Mouse (Mus musculus) hindbrain, embryonic 16.5 days (tissue): ENCODE measurements around the gene Brd7. TPM values are rescaled to one million over a fixed set of nuclear protein-coding genes. Genes with fewer than 3 reads are reported as not detected.
A peak's percentile ranks its signal among the peaks of the same experiment; 100 is the strongest.

Source experiments
- ATAC-seq: fragments of 200-750 bp; cut with Nextera tagmentation; 2 replicates; pipeline ENCODE4 v1.8.0; 2017; ENCODE audit warnings: moderate TSS enrichment, moderate library complexity
- H3K27ac ChIP-seq: fragments of 300-500 bp; sonication (generic); 2 replicates; pipeline ENCODE4 v1.5.1; 2014; ENCODE audit warnings: low read depth, mild to moderate bottlenecking, control low read depth, low read length, moderate library complexity
- H3K27me3 ChIP-seq: fragments of 300-500 bp; sonication (generic); replicated peaks from 2 replicates; pipeline ENCODE4 v1.6.1; 2014; ENCODE audit warnings: low read length; ENCODE audit not compliant: control insufficient read depth, insufficient read depth
- H3K36me3 ChIP-seq: fragments of 300-500 bp; sonication (generic); 2 replicates; pipeline ENCODE4 v1.6.1; 2014; ENCODE audit warnings: mild to moderate bottlenecking, low read length, moderate library complexity, mixed read lengths; ENCODE audit not compliant: control insufficient read depth, insufficient read depth
- H3K4me1 ChIP-seq: fragments of 300-500 bp; sonication (generic); 2 replicates; pipeline ENCODE4 v1.6.1; 2014; ENCODE audit warnings: low read depth, low read length; ENCODE audit not compliant: control insufficient read depth, insufficient read depth
- H3K4me2 ChIP-seq: fragments of 300-500 bp; sonication (generic); 2 replicates; pipeline ENCODE4 v1.6.1; 2014; ENCODE audit warnings: mild to moderate bottlenecking, low read length, control low read depth, moderate library complexity
- H3K4me3 ChIP-seq: fragments of 300-500 bp; sonication (generic); 2 replicates; pipeline ENCODE4 v1.5.1; 2014; ENCODE audit warnings: mild to moderate bottlenecking, low read length, control low read depth, moderate library complexity
- H3K9ac ChIP-seq: fragments of 300-500 bp; sonication (generic); 2 replicates; pipeline ENCODE4 v1.6.1; 2014; ENCODE audit warnings: low read depth, mild to moderate bottlenecking, control low read depth, low read length, moderate library complexity
- H3K9me3 ChIP-seq: fragments of 300-500 bp; sonication (generic); 2 replicates; pipeline ENCODE4 v1.6.1; 2014; ENCODE audit warnings: mild to moderate bottlenecking, low read length, moderate library complexity; ENCODE audit not compliant: control insufficient read depth
- WGBS: fragments of 180-500 bp; shearing (Covaris S2); extraction: QIAGEN DNeasy Blood & Tissue Kit; methylation state at CpG from one replicate; pipeline ENCODE4 v1.1.7; 2014; 5-methylcytosine and 5-hydroxymethylcytosine counted together
- polyA plus RNA-seq: library from polyadenylated mRNA; unstranded; fragments of >200 nt; fragmentation: Nextera tagmentation; extraction: Ambion mirVana; gene quantifications from 2 replicates; pipeline ENCODE4 v1.2.1, GENCODE M21; 2015

The Brd7 gene
- polyA plus RNA-seq, 1 experiment from 2014 or later, result 37.6 TPM

- 91% methylated on average over 2 of the region's 2 CpGs for WGBS
- Histone ChIP-seq H3K4me2 (no peak overlapping the region), H3K9me3 (no peaks in the 10 kb centered on the region), H3K27ac (no peak overlapping the region), H3K4me1 (no peaks in the 10 kb centered on the region; the same call in 1 of the 2 replicates), H3K36me3 (no peaks in the 10 kb centered on the region), H3K9ac (no peak overlapping the region), H3K4me3 (no peak overlapping the region), H3K27me3 (no peaks in the 10 kb centered on the region)
- no peak for ATAC-seq
These were observed 21.2 kb upstream of the Brd7 start for GRCm38 (mm10) chr8:88383164-88383556.

GRCm38 (mm10) chr8:88382311-88383163 lies 20.5 kb upstream of the Brd7 start:
- H3K4me2 ChIP-seq, result no peak overlapping the region

DNA sequence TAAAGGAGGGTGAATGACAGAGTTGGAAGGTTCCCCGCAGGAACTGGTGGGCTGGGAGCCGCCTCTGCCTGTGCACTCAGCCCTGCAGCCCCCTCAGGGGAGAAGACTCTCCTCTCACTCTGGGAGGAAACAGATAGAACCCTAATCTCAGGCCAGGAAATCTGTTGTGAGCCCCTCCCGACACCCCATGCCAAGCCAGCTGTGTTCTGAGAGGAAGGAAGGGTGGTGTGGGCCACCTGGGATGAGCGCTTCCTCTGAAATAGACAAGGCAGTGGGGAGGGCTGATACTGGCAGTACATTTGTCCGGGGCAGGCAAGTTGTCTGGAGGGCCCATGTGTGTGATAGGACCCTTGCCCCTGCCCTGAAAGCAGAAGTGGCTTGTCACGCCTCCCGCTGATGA lies 18.5 kb upstream of the Brd7 start:
- ATAC-seq, result no peak
- Histone ChIP-seq H3K4me2 (no peak overlapping the region), H3K4me3 (no peak overlapping the region), H3K9ac (no peak overlapping the region), H3K4me1 (peaks cover 13% of the 10 kb centered on the region), H3K27me3 (no peaks in the 10 kb centered on the region; the same call in 1 of the 2 replicates), H3K9me3 (no peaks in the 10 kb centered on the region), H3K27ac (no peak overlapping the region), H3K36me3 (no peaks in the 10 kb centered on the region)
- WGBS, result 81% methylated on average over 7 of the region's 7 CpGs

More at GRCm38 (mm10) chr8:88382311-88383163, 20.5 kb upstream of the Brd7 start:
- Histone ChIP-seq H3K4me1 (no peaks in the 10 kb centered on the region; the same call in 1 of the 2 replicates), H3K36me3 (no peaks in the 10 kb centered on the region), H3K4me3 (no peak overlapping the region), H3K27ac (no peak overlapping the region), H3K9ac (no peak overlapping the region), H3K9me3 (no peaks in the 10 kb centered on the region), H3K27me3 (no peaks in the 10 kb centered on the region)
- no peak for ATAC-seq
- 57% methylated on average over 31 of the region's 31 CpGs for WGBS

GRCm38 (mm10) chr8:88376836-88377582 lies 15.0 kb upstream of the Brd7 start:
- Histone ChIP-seq H3K27ac (no peak overlapping the region), H3K27me3 (no peaks in the 10 kb centered on the region; the same call in 1 of the 2 replicates), H3K9ac (no peak overlapping the region), H3K9me3 (no peaks in the 10 kb centered on the region), H3K4me3 (no peak overlapping the region), H3K4me2 (no peak overlapping the region), H3K4me1 (peaks cover 13% of the 10 kb centered on the region), H3K36me3 (no peaks in the 10 kb centered on the region)
- peak; percentile 84 for ATAC-seq
- 28% methylated on average over 19 of the region's 19 CpGs for WGBS

GRCm38 (mm10) chr8:88371522-88371921 lies 9.5 kb upstream of the Brd7 start:
- Histone ChIP-seq H3K4me1 (peaks cover 4% of the 10 kb centered on the region; the same call in 1 of the 2 replicates), H3K9ac (no peak overlapping the region), H3K4me3 (no peak overlapping the region), H3K4me2 (no peak overlapping the region), H3K36me3 (no peaks in the 10 kb centered on the region), H3K27ac (no peak overlapping the region), H3K9me3 (no peaks in the 10 kb centered on the region), H3K27me3 (no peaks in the 10 kb centered on the region)
- 95% methylated on average over 2 of the region's 2 CpGs for WGBS
- no peak for ATAC-seq

GRCm38 (mm10) chr8:88369805-88370204 lies 7.8 kb upstream of the Brd7 start:
- Histone ChIP-seq H3K4me2 (no peak overlapping the region), H3K27me3 (no peaks in the 10 kb centered on the region), H3K9me3 (no peaks in the 10 kb centered on the region), H3K4me1 (no peaks in the 10 kb centered on the region), H3K4me3 (no peak overlapping the region), H3K27ac (no peak overlapping the region), H3K9ac (no peak overlapping the region), H3K36me3 (no peaks in the 10 kb centered on the region)
- WGBS, result 51% methylated on average over 3 of the region's 3 CpGs
- ATAC-seq, result no peak

DNA sequence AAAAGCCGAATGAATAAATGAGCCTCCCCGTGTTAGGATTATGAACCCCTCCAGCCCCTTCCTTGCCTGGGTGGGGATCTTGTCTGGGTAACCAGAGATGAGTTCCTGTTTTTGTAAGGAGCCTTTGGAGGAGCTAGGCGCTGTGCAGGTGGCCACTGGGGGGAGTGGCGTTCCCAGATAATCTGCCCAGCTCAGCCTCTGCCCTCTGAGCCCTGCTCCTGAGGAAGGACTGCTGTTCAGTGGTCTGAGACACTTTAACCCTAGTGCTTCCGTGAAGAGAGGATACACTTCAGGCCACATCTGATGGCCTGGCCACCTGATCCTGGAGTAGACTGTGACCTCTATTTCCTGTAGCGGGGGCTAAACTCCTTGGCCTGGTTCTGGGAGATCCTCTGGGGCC lies 7.2 kb upstream of the Brd7 start:
- Histone ChIP-seq H3K27me3 (no peaks in the 10 kb centered on the region), H3K9me3 (no peaks in the 10 kb centered on the region), H3K27ac (no peak overlapping the region), H3K4me1 (no peaks in the 10 kb centered on the region), H3K4me3 (no peak overlapping the region), H3K9ac (no peak overlapping the region), H3K36me3 (no peaks in the 10 kb centered on the region), H3K4me2 (no peak overlapping the region)
- 19% methylated on average over 6 of the region's 6 CpGs for WGBS
- peak; percentile 71; the same call in 1 of the 2 replicates for ATAC-seq

GRCm38 (mm10) chr8:88362446-88363150 lies 604 bp upstream of the Brd7 start:
- peak overlapping the region; percentile 99 for H3K4me3 ChIP-seq
- 39% methylated on average over 11 of the region's 11 CpGs for WGBS
- H3K27me3 ChIP-seq, result no peaks in the 10 kb centered on the region
- no peaks in the 10 kb centered on the region for H3K9me3 ChIP-seq
- H3K4me1 ChIP-seq, result peaks cover 14% of the 10 kb centered on the region
- H3K4me2 ChIP-seq, result peak overlapping the region; percentile 88
- peaks cover 11% of the 10 kb centered on the region for H3K36me3 ChIP-seq
- no peak overlapping the region for H3K27ac ChIP-seq
- peak overlapping the region; percentile 98 for H3K9ac ChIP-seq
- no peak; the same call in 1 of the 2 replicates for ATAC-seq
